ENCODE assay signal across 8 mouse cellular contexts in genomic region chr15:102074070-102074731, GRCm38 (mm10). TPM values are rescaled to one million over a fixed set of nuclear protein-coding genes. Genes with fewer than 3 reads are reported as not detected.
DNase-seq lines count a peak whose midpoint lies in the region; ATAC-seq lines count a peak whose summit lies in the region.

No protein-coding gene starts in this region.

- peak overlapping the region; percentile 82 for H3K4me3 ChIP-seq in hindbrain, embryonic 16.5 days (ENCODE audit: low read length)
- peak overlapping the region; percentile 71 for H3K4me3 ChIP-seq in macrophage (ENCODE audit: inconsistent target)

- H3K4me1 ChIP-seq in hindbrain, embryonic 16.5 days (ENCODE audit: control insufficient read depth, insufficient read depth, low read depth, low read length), result peaks cover 20% of the 10 kb centered on the region

- peak; percentile 15 for ATAC-seq in activated CD4-positive, CD25-positive, alpha-beta regulatory T cell, adult 4 months
- ATAC-seq in hindbrain, embryonic 16.5 days, result peak; percentile 61

- no peaks in the 10 kb centered on the region for H3K9me3 ChIP-seq in hindbrain, embryonic 16.5 days (ENCODE audit: control insufficient read depth, low read length)

- H3K4me2 ChIP-seq in hindbrain, embryonic 16.5 days (ENCODE audit: low read length), result peak overlapping the region; percentile 72

- H3K27ac ChIP-seq in hindbrain, embryonic 16.5 days (ENCODE audit: low read depth, low read length), result peak overlapping the region; percentile 97
- H3K27ac ChIP-seq in macrophage, result peak overlapping the region; percentile 72

- H3K27me3 ChIP-seq in hindbrain, embryonic 16.5 days (replicated peaks; ENCODE audit: control insufficient read depth, insufficient read depth, low read length), result no peaks in the 10 kb centered on the region

- peak overlapping the region; percentile 96 for H3K9ac ChIP-seq in hindbrain, embryonic 16.5 days (ENCODE audit: low read depth, low read length)

- DNase-seq in cerebellum, postnatal 25 days, result peak; percentile 66 to 78
- peak; percentile 32 to 61 for DNase-seq in frontal cortex, postnatal 25 days (ENCODE audit: low spot score in 2 of 2)
- DNase-seq in left cerebral cortex, adult 8-10 months (ENCODE audit: low spot score in 2 of 2), result peak; percentile 42 to 50
- DNase-seq in right cerebral cortex, postnatal 25 days, result peak; percentile 65
- DNase-seq in urinary bladder, postnatal 25 days (ENCODE audit: low spot score), result peak; percentile 63

- 0% methylated on average over 55 of the region's 57 CpGs for WGBS in hindbrain, embryonic 16.5 days
- WGBS in macrophage (ENCODE audit: missing documents), result under 1% methylated on average over 54 of the region's 57 CpGs

- no peaks in the 10 kb centered on the region for H3K36me3 ChIP-seq in hindbrain, embryonic 16.5 days (ENCODE audit: control insufficient read depth, insufficient read depth, low read length)
- no peaks in the 10 kb centered on the region for H3K36me3 ChIP-seq in macrophage (ENCODE audit: inconsistent target)

- peaks cover 54% of the 10 kb centered on the region for H3K79me2 ChIP-seq in macrophage (ENCODE audit: inconsistent target)

RNA-seq across cellular contexts. Expression of gene Eif4b, which starts 0.6 kb away (rescaled TPM):
- polyA plus RNA-seq in activated CD4-positive, CD25-positive, alpha-beta regulatory T cell, adult 4 months (2017; shearing (Covaris generic)), result 100 to 1,000 TPM in 1 of 2 experiments, 10 to 100 TPM in 1; 87.7 to 132 TPM
- polyA plus RNA-seq in hindbrain, embryonic 16.5 days (2015; fragmentation: Nextera tagmentation; extraction: Ambion mirVana), result 76.0 and 84.8 TPM in 2 replicates
- 100 to 1,000 TPM; 191 to 203 (median 200) TPM for total RNA-seq in left cerebral cortex, adult 8-10 months (2022)
- 100 to 1,000 TPM in 12 of 26 experiments, 10 to 100 TPM in 14; 19.4 to 138 (median 73.3) TPM for total RNA-seq in macrophage (2018; cell fraction: chromatin; rRNA removed)
- total RNA-seq in macrophage (2018; cell fraction: cytosol; rRNA removed), result 100 to 1,000 TPM; 116 to 273 (median 151) TPM
- 100 to 1,000 TPM in 8 of 26 experiments, 10 to 100 TPM in 18; 51.4 to 138 (median 81.6) TPM for total RNA-seq in macrophage (2018; cell fraction: nucleus; rRNA removed)
- polyA plus RNA-seq in macrophage (2018), result 153 to 214 TPM (median 191 TPM) in 3 replicates

RNA-seq across cellular contexts. Expression of gene Tns2, which starts 26.0 kb away (rescaled TPM):
- 1 to 10 TPM; 1.5 to 2.9 TPM for polyA plus RNA-seq in activated CD4-positive, CD25-positive, alpha-beta regulatory T cell, adult 4 months (2017; shearing (Covaris generic))
- polyA plus RNA-seq in hindbrain, embryonic 16.5 days (2015; fragmentation: Nextera tagmentation; extraction: Ambion mirVana), result 8.7 and 14.9 TPM in 2 replicates
- 10 to 100 TPM; 23.3 to 29.5 (median 24.3) TPM for total RNA-seq in left cerebral cortex, adult 8-10 months (2022)
- 1 to 10 TPM in 4 of 26 experiments, under 1 TPM in 11, not detected in 11; 0.17 to 4.9 (median 0.54) TPM for total RNA-seq in macrophage (2018; cell fraction: chromatin; rRNA removed)
- total RNA-seq in macrophage (2018; cell fraction: cytosol; rRNA removed), result under 1 TPM; 0.03 to 0.48 (median 0.23) TPM
- 1 to 10 TPM in 4 of 26 experiments, under 1 TPM in 13, not detected in 9; 0.10 to 4.1 (median 0.37) TPM for total RNA-seq in macrophage (2018; cell fraction: nucleus; rRNA removed)
- polyA plus RNA-seq in macrophage (2018), result 0.37 to 0.66 TPM in 2 of 3 replicates, not detected in the other

RNA-seq across cellular contexts. Expression of gene Krt18, which starts 46.2 kb away (rescaled TPM):
- polyA plus RNA-seq in activated CD4-positive, CD25-positive, alpha-beta regulatory T cell, adult 4 months (2017; shearing (Covaris generic)), result not detected
- 11.8 and 13.6 TPM in 2 replicates for polyA plus RNA-seq in hindbrain, embryonic 16.5 days (2015; fragmentation: Nextera tagmentation; extraction: Ambion mirVana)
- total RNA-seq in left cerebral cortex, adult 8-10 months (2022), result 1 to 10 TPM in 2 of 4 experiments, under 1 TPM in 2; 0.26 to 2.5 (median 1.3) TPM
- under 1 TPM in 1 of 26 experiments, not detected in 25; 0.47 TPM for total RNA-seq in macrophage (2018; cell fraction: chromatin; rRNA removed)
- not detected for total RNA-seq in macrophage (2018; cell fraction: cytosol; rRNA removed)
- total RNA-seq in macrophage (2018; cell fraction: nucleus; rRNA removed), result not detected
- polyA plus RNA-seq in macrophage (2018), result not detected in 3 replicates

Comparison
In these comparisons a context has a peak if more than half of its experiments do, and no peak if none do; other contexts are left out.
1. Peak in every context shown above with its lines: DNase-seq, ATAC-seq, H3K4me3 ChIP-seq and H3K27ac ChIP-seq.
2. RNA of gene Krt18, which starts 46.2 kb away (polyA plus RNA-seq): 11.8 to 13.6 TPM in hindbrain, embryonic 16.5 days; not detected in activated CD4-positive, CD25-positive, alpha-beta regulatory T cell, adult 4 months and not detected in macrophage; every median in the first group is over 10 times any median in the second.